Mouse (Mus musculus): Measurements from ENCODE around the gene Timeless.

The Timeless gene

GRCm38 (mm10) chr10:128298243-128298642 is 66.4 kb downstream of the Timeless start:
- no peak for DNase-seq

GRCm38 (mm10) chr10:128298702-128299171 is 66.9 kb downstream of the Timeless start, which contains the start of gene Il23a:
Gene Il23a, minus strand, starts transcription at chr10:128298752.
- no peak for DNase-seq

- no peak for DNase-seq
These were observed 70.5 kb downstream of the Timeless start for GRCm38 (mm10) chr10:128302357-128302756.
